Mouse (Mus musculus) ES-Bruce4 (cell line): Measurements from ENCODE around the gene Grm5.

Source experiments
- CTCF ChIP-seq: IDR thresholded peaks from one replicate; pipeline ENCODE4 v1.8.1; 2011; ENCODE audit warnings: low read depth, low read length
- EP300 ChIP-seq: IDR thresholded peaks from 2 replicates; pipeline ENCODE4 v1.6.1; 2011; ENCODE audit warnings: low read depth, low read length; ENCODE audit not compliant: insufficient read depth
- POLR2A ChIP-seq: IDR thresholded peaks from one replicate; pipeline ENCODE4 v1.8.1; 2011; ENCODE audit warnings: low read length; ENCODE audit not compliant: insufficient read depth

GRCm38 (mm10) chr7:87718631-87719030, 134.7 kb downstream of the Grm5 start:
- no peak for TF ChIP-seq POLR2A
- no peak for TF ChIP-seq EP300
- no peak for TF ChIP-seq CTCF
